Mouse (Mus musculus) frontal cortex, adult 2 months (tissue): ENCODE results near the gene Tmcc2. TPM values are rescaled to one million over a fixed set of nuclear protein-coding genes. Genes with fewer than 3 reads are reported as not detected.
"Not testable (repeated sequence)": the region's sequence is repeated elsewhere in the genome, so short reads cannot be mapped to it uniquely, and the experiment has no call there.

Source experiments
- DNase-seq, 2 experiments: peaks; one replicate each; pipeline ENCODE4 v3.0.0; 2022; ENCODE audit warnings: low spot score in 1 of 2; ENCODE audit errors: extremely low spot score in 1 of 2
- polyA plus RNA-seq: library from polyadenylated mRNA; depleted of rRNA; stranded (reverse); fragments of >200 nt; gene quantifications from 2 replicates; pipeline ENCODE4 v1.2.3, GENCODE M21; 2012

Gene Tmcc2
- polyA plus RNA-seq, 1 experiment = 131 TPM

- no peak for DNase-seq
These were observed 19.6 kb downstream of the Tmcc2 start for GRCm38 (mm10) chr1:132371298-132372081.

- DNase-seq = no peak
These were observed 20.4 kb downstream of the Tmcc2 start for GRCm38 (mm10) chr1:132370681-132371173.

DNA sequence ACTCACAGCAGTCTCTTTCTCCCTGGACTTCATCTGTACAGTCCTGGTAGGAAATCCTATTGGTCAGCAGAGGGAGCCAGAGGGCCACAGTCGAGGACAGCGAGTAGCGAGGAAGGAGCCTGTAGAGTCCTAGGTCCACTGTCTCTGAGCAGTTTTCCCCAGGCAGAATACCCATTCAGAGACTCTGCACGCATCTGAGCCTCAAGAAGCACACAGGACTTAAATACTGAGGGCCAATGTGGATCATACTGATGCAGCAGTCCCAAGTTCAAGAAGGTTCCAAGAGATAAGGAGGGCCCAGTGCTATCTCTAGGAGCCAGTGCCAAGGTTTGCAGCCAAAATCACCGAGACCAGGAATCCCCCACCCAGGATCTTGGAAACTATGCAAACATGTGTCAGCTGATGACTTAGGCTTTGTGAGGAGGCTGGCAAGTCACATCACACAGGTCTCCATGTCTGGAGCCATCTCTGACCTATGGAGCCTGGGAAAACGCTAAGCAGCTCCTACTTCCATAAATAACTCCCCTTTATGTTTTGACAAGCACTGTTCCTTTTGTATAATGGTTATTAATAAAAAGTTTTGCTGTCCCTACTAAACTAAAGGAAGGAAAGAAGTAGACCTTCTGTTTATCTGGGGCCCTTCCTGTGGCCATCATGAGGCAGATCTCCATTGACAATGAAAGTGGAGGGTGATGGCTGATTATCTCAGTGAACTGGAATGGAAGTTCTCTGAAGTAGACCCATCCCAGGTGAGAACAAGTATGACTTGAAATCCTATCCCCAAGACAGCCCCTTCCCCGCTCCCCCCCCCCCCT, 23.2 kb downstream of the Tmcc2 start:
- DNase-seq = peak; percentile 69 to 95

DNA sequence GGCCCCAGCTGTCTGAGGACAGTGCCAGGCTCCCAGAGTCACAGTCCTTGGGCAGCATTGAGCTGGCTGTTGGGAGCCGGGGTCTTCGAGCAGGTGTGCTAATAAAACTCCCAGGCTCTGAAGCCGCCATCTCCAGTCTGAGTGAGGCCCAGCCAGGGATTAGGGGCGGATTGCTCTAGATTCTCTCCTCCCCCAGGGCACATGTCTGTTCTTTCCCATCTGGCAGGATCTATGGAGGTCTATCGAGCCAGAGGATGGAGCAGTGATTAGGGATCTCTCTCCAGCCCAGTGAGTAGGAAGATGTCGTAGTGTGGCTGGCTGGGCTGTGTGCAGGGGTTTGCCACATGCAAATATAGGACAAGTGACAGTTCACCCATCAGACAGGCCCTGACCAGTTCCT, 24.1 kb downstream of the Tmcc2 start:
- no peak for DNase-seq

- DNase-seq = no peak
These were observed 24.8 kb downstream of the Tmcc2 start for GRCm38 (mm10) chr1:132366235-132366634.

- DNase-seq = no peak
These were observed 25.4 kb downstream of the Tmcc2 start for GRCm38 (mm10) chr1:132365645-132366044.

GRCm38 (mm10) chr1:132364896-132365557, 26.1 kb downstream of the Tmcc2 start:
- DNase-seq = no peak

GRCm38 (mm10) chr1:132364388-132364787, 26.7 kb downstream of the Tmcc2 start:
- DNase-seq = peak in 1 of 2 experiments; percentile 68

DNA sequence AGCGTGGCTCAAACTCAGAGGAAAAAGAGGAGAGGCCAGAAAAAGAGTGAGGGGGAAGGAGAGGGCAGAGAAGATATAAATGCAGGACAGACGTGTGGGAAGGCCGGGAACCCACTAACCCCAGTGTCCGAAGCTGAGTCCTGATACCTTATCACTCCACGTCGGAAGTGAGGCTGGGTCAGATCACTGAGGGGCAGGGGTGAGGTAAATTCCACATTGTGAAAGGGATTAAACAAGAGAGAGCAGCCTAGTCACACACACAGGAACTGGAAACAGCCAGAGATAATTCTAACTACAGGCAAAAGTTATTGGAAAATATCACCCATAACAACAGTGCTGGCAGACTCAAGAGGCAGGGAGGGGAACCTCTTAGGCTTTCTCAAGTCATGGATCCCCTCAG, 29.1 kb downstream of the Tmcc2 start:
- no peak for DNase-seq

DNA sequence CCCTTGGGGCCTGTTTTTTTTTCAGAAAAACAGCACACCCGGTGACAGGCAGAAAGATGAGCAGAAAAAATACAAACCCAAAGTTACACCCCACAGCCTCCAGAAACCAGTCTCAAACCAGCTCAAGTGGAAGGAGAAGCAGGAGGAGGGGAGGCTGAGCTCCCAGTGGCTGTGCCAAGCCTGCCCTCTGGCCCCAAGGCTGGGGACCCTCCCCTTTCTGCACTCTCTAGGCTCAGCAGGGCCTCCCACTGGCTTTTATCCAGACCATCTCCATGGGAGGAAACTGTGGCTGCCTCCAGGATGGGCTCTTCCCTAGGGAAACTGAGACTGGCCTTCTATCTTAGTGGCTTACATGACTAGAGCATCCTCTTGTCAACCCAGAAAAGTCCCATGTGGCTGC, 34.2 kb downstream of the Tmcc2 start:
- DNase-seq = no peak

DNA sequence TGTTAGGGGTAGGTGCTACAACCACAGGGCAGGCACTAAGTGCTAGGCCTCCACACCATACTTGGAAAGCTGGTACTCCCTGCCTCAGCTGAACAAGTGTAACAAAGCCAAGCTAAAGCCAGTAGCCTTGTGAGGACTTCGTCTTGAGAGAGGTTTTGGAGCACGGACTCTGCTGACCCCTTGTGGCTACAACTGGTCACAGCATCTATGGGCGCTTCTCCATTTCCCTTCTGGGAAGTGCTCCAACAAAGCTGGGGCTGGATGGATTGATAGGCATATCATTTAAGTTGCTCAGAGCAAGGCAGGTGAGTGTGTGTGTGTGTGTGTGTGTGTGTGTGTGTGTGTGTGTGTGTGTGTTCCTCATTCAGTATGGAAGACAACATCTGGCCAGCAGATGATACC, 35.2 kb downstream of the Tmcc2 start:
- DNase-seq = peak; percentile 71 to 94

DNA sequence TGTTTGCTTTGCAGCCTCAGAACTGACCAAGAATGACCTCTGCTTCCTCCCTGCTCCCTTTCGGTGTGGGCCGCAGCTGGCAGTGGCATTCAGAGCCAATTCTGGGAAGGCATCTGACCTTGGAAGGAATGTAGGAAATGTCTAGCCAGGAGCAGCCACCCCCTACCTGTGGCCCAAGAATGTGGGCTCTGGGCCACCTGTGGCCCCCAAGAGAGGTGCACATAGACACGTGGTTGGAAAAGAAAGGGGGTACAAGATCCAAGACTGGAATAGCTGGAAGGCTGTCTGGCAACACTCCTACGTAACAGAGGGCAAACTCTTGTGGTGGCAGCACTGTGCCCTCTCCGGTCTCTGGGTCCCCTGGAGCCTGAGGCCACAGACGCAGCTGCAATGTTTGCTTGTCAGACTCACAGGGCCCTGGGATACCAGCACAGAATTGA, 35.9 kb downstream of the Tmcc2 start:
- no peak for DNase-seq

- no peak for DNase-seq
These were observed 36.8 kb downstream of the Tmcc2 start for GRCm38 (mm10) chr1:132354234-132354633.

DNA sequence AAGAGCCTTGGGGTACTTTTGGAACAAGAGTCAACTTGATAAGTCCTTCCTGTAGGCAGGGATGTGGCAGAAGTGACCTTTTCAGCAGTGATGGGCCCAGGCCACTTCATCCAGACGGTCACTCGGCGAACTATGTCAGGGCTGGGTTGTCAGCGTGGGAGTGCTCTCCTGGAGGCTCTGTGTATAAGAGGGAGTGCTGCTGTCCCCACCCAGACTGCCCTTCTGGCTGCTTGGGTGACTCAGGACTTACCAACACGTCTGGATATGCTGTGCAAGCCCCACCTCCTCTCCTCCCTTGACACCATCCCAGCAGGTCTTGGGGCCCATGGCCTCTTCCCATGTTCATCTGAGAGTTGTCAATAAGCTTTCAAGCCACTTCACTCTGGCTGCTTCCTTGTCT, 37.7 kb downstream of the Tmcc2 start:
- DNase-seq = no peak

GRCm38 (mm10) chr1:132351058-132351457, 40.0 kb downstream of the Tmcc2 start:
- DNase-seq = no peak

- DNase-seq = not testable (repeated sequence)
These were observed 41.5 kb downstream of the Tmcc2 start for GRCm38 (mm10) chr1:132349601-132350000.

DNA sequence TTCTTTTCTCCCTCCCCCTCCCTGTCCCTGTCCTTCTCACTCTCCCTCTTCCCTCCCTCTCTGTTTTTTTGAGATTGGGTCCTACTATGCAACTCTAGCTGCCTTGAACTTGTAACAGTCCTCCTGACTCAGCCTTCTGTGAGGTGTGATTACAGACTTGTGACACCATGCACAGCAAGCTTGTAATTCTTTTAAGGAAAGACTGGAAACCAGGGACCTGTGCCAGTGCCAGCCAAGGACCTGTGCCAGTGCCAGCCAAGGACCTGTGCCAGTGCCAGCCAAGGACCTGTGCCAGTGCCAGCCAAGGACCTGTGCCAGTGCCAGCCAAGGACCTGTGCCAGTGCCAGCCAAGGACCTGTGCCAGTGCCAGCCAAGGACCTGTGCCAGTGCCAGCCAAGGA, 42.0 kb downstream of the Tmcc2 start:
- DNase-seq = not testable (repeated sequence)

- DNase-seq = no peak
These were observed 42.7 kb downstream of the Tmcc2 start for GRCm38 (mm10) chr1:132348401-132348800.

GRCm38 (mm10) chr1:132346951-132347350, 44.1 kb downstream of the Tmcc2 start:
- no peak for DNase-seq

GRCm38 (mm10) chr1:132346134-132346851, 44.8 kb downstream of the Tmcc2 start:
- DNase-seq = no peak
